Mouse (Mus musculus) thymus, adult 2 months (tissue): ENCODE measurements around the gene Prss45.

Experiments used
- CTCF ChIP-seq: fragments of 200-500 bp; IDR thresholded peaks from 2 replicates; pipeline ENCODE4 v1.5.1; 2012; ENCODE audit warnings: mild to moderate bottlenecking, control low read depth, low read length, moderate library complexity, borderline replicate concordance; ENCODE audit not compliant: control insufficient read depth, poor library complexity, insufficient read depth; ENCODE audit errors: extremely low read depth
- POLR2A ChIP-seq: fragments of 200-500 bp; IDR thresholded peaks from 2 replicates; pipeline ENCODE4 v1.6.1; 2012; ENCODE audit warnings: mild to moderate bottlenecking, low read length, control low read depth, moderate library complexity; ENCODE audit not compliant: control insufficient read depth, poor library complexity, insufficient read depth; ENCODE audit errors: extremely low read depth

DNA sequence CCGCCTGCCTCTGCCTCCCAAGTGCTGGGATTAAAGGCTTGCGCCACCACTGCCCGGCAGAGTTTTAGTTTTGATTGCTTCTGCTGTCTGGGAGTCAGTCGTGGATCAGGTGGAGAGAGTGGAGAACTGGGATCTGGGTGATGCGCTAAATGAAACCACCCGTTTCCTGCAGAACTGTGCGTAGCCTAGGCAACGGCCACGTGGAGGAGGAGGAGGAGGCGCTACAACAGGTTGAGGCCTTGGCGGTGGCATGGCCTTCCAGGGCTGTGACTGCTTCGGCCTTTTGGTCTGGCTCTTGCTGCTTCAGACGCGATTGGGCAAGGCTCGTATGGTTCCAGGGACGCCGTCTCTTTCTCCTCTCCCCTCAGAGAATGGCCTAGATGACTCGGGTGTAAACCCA is 20.6 kb upstream of the Prss45 start, which contains the start of gene Prss44:
- TF ChIP-seq CTCF: no peak
- TF ChIP-seq POLR2A: no peak
